Mouse (Mus musculus) monocyte, adult 2 months (primary cell): ENCODE measurements at regions not wholly inside any gene's neighbourhood (a gene's known extent, or its start where the extent isn't known, plus 50 kb on each side); places are given as distances from the start of the nearest gene placed in this dataset.

ENCODE experiments used
- DNase-seq, 2 experiments: peaks; one replicate each; pipeline ENCODE4 v3.0.0; 2022; ENCODE audit warnings: low spot score in 2 of 2, low read depth in 1 of 2

DNA sequence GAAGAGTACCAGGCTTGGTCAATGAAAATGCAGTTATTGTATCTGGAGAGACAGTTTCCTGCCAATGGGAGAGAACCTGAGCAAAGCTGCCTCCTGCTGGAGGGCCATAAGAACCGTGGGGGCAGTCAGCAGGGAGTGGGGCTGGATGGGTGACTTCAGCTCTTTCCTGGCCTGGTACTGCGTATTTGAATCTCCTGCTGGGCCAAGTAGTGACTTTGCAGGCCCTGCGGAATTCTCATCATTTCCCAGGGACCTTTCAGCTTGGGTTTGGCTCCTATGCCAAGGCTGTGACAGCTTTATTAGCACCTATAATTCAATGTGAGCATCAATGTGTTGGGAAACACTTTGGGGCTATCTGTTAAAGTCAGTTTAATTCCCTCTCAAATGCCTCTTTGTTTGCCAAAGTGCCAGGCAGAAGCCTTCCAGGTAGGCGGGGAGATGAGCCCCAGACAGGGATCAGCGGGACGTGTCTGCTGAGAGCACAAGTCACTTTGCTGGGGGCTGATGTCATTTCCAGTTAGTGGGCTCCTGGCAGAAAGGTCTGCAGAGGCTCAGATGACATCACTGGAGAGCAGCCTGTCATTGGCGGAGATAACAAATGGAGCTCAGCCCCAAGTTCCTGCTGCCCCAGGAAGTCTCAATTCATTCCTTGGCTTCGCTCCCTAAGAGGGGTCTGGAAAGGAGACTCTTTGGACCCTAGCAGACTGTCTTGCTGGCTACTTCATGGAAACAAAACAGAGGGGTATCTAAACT, 630.5 kb downstream of the Insc start:
- no peak for DNase-seq

DNA sequence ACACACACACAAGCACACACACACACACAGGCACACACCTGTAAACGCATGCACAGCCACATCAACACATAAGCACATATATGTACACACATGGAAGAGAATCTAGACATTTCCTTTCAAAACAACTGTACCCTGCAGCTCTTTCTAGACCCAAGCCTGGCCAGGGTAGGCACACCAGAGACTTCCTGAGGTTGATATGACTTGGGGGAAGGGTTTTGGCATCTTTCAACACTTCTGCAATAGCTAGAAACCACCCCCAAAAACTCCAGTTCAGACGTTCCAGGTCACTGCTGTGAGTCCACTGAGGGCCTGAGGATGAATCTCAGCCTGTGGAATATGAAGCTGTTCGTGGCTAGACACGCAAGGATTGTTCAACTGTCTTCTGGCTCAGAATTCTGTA, 632.6 kb downstream of the Insc start:
- DNase-seq, result no peak

DNA sequence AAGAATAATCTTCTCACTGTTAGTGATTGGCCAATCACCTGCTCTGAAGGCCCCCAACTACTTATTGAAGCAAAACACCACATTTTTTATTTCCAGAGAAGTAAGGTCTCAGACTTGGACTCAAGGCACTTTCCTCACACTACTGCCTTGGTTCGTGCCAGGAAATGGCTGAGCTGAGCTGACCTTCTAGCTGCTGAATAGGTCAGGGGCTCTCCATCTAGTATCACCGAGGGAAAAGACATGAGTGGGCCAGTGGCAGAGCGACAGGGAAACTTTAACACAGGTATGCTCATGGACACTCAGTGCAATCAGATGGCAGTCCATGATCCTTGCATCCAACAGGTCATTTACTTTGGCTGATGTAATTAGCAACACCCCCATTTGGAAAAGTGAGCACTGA, 635.3 kb downstream of the Insc start:
- no peak for DNase-seq

- DNase-seq, result no peak
These were observed 636.1 kb downstream of the Insc start for GRCm38 (mm10) chr7:115379600-115379999.

DNA sequence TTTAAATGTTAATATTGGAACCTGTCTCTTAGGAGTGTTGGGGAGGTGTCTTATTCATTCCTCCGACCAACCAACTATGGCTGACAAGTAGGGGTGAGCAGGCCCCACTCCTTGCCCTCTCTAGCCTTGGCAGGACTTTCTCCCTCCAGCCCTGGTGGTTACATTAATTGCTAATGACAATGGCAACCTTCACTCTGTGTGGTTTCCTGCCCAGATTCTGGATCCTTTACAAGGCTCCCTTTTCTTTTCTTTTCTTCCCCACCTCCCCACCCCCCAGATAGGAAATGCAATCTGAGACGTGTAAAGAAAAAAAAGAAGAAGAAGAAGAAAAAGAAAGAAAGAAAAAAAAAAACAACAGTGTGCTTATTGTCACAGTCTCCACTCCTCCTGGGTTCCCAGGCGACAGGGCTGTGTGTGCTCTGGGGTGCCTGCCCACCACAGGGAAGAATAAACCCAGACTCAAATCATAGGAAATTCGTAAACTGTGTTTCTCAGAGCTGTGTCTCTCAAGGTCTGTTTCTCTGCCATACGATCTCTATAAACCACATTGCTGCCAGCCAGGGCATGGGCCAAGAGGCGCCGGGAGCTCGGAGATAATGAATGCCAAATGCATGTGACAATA, 637.6 kb downstream of the Insc start:
- no peak for DNase-seq

GRCm38 (mm10) chr7:115382876-115383275, 639.4 kb downstream of the Insc start:
- DNase-seq, result no peak

GRCm38 (mm10) chr7:115388874-115389273, 645.4 kb downstream of the Insc start:
- no peak for DNase-seq

- DNase-seq, result no peak
These were observed 646.1 kb downstream of the Sox6 start for GRCm38 (mm10) chr7:115392520-115392919.

DNA sequence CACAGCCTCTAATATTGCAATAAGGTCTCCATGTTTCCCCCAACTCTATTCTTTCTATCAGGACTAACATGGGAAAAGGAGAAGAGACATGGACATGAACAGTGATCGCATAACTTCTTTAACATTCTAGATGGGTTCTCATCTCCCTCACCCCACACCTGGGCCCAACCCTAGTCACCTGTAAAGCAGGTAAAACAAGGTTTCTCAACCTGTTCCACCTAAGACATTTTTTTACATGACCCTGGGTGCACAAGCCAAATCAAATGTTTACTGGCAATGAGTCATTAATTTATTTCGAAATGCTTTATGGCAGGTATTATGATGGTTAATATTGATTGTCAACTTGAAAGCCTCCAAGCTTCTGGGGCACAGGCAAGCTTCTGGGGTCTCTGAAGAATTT, 640.4 kb downstream of the Sox6 start:
- no peak for DNase-seq

DNA sequence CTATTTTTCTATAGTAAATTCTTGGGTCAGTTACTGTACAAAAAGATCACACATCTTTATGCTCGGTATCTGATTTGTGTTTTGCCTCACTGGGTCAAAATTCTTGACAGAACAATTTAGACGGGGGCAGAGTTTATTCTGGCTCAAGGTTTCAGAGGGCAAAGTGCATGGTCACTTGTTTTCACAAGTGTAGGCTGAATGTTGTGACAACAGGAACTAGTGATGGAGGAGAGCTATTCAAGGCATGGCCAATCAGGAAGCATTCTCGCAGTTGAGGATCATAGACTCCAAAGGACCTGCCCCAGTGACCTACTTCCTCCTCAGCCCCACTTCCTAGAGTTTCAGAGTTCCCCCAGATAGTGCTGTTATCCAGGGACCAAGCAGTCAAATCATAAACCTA, 639.1 kb downstream of the Sox6 start:
- no peak for DNase-seq

DNA sequence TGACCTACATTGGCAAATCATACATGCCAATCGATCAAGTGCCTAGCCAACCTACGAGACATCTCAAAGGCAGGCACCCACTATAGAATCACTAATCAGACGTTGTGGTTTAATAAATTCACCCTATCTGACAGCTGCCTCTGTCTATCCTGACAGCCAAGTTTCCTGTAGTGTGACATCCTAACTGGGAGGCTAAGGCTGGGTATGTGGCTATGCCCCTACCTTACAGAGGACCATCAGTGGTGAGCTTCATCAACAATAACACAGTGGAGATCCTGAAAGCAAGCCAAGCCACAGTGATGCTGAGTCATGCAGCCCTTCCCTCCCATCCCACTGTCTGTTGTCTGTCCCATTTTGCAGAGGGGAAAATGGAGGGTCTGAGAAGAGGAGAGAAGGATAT, 630.7 kb downstream of the Sox6 start:
- DNase-seq, result no peak

- no peak for DNase-seq
These were observed 629.7 kb downstream of the Sox6 start for GRCm38 (mm10) chr7:115408915-115409314.

DNA sequence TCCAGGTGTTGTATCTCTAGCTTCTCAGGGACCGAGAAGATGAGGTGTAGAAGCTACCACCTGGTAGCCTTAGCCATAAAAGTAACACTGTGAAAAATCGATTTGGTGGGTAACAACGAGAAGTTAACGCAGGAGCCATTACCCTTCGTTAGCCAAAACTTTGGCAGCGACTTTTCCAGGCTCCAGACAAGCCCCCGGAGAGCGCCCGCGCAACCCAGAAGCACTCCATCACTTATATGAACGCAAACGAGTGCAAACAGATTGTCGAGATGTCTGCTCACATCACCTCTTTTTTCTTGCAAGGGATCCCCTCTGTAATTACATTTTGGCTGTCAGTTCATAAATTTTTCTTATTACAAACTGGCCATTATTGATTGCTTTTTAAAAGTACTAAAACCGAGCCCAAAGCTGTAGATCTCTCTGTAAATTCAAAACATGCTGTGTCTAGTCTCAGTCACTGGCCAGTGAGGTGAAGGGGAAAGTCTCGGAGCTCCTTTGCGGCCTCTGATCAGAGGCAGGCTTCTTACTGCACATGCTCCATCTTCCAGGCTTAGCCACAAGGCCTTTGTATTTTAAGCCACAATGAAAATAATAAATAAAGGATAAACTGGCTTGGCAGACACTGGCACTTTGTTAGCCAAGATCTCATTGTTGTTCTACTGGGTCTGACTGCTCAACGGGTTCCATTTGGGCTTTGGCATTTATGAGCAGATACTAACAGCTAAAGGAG, 627.9 kb downstream of the Sox6 start:
- DNase-seq, result no peak

DNA sequence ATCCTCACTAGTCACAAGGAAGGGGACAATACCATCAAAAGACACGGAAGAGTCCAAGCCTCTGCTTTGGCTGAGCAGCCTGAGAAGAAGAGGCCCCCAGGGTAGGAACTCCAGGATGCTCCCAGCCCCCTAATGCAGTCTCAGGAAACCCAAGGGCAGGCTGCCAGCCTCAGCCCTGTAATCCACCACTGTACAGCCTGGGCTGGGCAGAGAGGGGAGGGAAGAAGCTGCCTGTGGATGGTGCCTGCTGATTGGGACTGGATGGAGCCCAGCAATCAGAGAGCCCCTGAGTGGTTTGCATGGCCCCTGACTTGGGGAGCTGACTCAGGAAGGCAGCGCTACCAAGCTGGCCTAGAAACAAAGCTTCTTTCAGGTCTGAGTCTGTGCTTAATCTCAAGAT, 627.1 kb downstream of the Sox6 start:
- DNase-seq, result no peak

DNA sequence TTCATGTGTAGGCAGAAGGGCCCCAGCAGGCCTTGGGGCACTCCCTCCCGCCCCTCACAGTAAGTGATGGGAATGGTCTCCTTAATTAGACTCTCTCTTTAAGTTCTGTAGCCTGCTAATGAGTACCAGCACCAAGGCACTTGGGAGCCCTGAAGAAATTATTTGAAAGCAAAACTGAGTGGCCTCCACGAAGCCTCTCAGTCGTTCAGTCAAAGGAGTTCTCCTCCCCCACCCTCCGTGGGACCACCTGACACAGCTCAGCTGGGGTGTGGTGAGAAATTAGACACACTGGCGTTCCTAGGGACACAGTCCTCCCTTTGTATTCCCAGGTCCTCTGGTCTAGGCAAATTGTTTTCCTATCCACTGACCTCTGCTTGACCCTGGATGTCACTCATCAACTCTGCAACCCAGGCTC, 623.4 kb downstream of the Sox6 start:
- DNase-seq, result no peak
